Mouse (Mus musculus) thymus, postnatal 36 days (tissue): ENCODE results near the gene Hat1.
A peak's percentile ranks its signal among the peaks of the same experiment; 100 is the strongest.

Experiments
- DNase-seq, 2 experiments: peaks; one replicate each; pipeline ENCODE4 v3.0.0; 2022; ENCODE audit warnings: mixed read lengths in 2 of 2

The Hat1 gene

DNA sequence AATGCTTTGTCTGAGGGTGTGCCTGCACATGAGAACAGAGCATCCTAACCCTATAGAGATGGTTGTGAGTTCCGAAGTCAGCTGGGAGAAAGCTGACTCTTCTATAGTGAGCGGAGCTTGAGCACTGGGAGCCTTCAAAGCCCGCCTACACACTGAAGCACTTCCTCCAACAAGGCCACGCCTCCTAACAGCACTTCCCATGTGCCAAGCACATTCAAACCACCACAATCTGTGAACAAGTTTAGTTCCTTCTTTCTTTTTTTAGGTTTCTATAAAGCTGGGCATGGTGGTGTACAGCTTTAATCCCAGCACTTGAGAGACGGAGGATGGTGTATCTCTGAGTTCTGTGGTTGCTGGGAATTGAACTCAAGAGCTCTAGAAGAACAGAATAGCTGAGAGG lies 11.3 kb upstream of the Hat1 start:
- DNase-seq: peak in 1 of 2 experiments; percentile 29

- DNase-seq: no peak
Observed at GRCm38 (mm10) chr2:71381962-71382361, 6.8 kb upstream of the Hat1 start.

DNA sequence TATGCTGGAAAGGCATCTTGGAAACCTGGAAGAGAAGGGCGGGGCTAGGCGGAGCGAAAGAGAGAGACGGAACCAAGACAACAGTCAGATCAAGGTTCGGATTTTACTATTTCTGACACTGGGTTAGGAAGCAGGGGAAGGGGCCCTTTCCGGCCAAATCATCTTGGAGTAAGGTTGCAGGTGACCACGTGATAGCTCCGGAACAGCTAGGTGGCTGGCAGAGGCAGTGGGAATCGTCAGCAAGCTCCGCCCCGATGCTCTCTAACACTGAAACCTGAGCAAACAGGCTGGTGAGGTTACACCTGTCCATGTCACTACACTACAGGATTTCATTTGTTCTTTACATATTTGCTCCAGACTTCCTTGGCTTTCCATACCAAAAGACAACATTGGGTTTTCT lies 4.9 kb upstream of the Hat1 start:
- DNase-seq: no peak

GRCm38 (mm10) chr2:71387766-71388165 lies 992 bp upstream of the Hat1 start:
- DNase-seq: no peak

GRCm38 (mm10) chr2:71389864-71390263 lies 1.1 kb downstream of the Hat1 start:
- DNase-seq: no peak

DNA sequence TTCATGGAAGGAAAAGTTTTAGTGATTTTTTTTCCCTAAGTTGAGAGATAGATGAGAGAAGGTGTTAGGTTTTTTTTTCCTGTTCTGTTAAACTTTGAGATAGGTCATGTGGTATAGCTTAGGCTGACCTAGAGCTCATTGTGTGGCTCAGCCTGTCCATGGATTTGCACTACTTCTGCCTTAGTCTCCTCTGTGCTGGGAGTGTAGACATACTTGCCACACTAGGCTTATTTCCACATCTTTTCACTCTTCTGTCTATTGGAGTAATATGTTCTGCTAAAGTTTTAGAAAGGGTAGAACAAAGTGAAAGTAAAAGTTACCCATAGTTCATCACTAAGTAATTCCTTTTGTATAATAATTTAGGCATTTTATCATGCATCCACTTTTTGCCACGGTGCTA lies 16.9 kb downstream of the Hat1 start:
- no peak for DNase-seq

GRCm38 (mm10) chr2:71418760-71419280 lies 30.1 kb downstream of the Hat1 start:
- DNase-seq: no peak

- DNase-seq: no peak
Observed at GRCm38 (mm10) chr2:71419408-71419807, 30.6 kb downstream of the Hat1 start.

DNA sequence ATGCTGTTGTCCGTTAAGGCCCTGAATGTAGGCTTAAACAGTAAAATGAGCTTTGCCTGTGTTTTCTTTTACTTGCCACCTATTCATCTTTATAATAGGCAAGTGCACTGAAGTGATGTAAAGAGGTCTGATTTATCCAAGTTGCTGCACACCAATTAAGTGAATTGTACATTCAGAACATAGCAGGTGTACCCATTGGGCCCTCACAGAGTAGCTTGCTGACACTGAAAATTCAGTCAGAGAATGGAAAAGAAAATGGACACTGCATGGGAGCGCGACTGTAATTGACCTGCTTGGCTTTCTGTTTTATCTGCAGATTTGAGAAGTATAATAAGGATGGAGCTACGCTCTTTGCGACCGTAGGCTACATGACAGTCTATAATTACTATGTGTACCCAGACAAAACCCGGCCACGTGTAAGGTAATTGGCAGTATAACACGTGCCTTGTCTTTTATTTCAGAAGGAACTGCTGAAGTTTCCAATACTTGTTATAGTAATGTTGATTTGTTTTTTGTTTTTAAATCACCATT lies 32.2 kb downstream of the Hat1 start:
- DNase-seq: no peak

DNA sequence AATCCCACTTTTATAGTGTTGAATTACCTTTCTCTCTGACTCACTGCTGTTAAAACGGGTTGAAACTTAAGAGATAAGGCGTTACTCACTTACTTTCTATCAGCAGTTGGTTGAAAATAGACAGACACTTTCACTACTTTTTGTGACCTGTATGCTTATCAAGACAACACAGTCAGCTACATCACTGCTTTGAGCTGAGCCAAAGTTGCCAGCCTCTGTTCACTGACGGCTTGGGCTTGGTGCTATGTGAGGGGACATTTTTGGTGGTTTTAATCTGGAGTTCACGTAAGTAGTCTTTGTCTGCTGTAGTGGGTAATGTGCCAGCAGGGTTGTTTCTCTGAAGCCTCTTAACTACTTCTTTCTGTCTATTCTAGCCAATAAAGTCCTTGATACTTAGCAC lies 35.8 kb downstream of the Hat1 start:
- DNase-seq: no peak

GRCm38 (mm10) chr2:71435440-71435839 lies 46.7 kb downstream of the Hat1 start:
- no peak for DNase-seq

- DNase-seq: no peak
Observed at GRCm38 (mm10) chr2:71443376-71443775, 54.6 kb downstream of the Hat1 start.

DNA sequence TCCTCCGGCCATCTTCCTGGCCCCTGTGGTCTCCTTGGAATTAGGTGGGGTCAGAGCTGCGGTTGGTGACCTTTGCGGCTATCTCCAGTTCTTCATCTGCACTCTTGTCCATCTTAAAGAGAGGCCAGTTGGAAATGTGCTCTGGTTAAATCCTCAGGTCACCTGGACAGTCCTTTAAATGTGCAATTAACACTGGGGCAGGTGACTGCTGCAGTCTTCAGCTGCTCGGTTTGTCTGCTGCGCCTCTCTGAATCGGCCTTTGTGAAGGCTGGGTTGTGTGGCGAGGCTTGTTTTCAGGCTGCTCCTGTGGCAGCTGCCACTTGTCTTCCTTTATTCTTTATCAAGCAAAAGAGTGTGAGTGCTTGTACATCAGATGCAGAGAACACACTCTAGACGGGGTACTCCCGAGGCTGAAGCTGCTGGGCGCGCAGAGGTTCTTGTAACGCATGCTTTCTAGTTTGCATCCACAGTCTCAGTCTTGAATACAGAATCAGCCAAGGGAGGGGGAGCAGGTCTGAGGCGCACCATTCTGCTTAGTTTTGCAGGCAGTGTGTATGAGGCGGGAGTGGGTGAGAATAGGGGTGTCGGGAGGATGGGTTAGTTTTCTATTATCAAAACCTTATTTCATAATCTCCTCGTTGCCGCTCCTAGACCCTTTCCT lies 56.9 kb downstream of the Hat1 start:
- no peak for DNase-seq

GRCm38 (mm10) chr2:71449604-71450003 lies 60.8 kb downstream of the Hat1 start:
- peak; percentile 15 to 18 for DNase-seq

DNA sequence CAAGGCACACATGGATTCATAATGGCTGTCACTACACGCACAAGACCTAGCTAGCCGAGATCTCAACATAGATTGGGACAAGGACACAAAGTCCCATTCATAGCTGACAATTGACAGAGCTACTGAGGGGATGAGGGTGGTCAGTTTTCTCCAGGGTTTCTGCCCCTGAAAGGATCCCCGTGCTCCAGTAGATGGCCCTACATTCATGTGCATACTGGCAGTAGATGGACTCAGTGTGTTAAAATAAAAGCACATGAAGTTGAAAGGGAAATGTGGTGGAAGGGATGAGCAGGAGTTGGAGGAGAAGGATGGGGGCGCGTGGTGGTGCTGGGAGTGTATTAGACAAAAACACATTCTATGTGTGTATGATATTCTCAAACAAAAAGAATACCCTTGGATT lies 63.0 kb downstream of the Hat1 start:
- no peak for DNase-seq

GRCm38 (mm10) chr2:71453161-71453916 lies 64.6 kb downstream of the Hat1 start, which contains the start of gene Metap1d:
Gene Metap1d, plus strand, starts transcription at chr2:71453276.
- DNase-seq: peak; percentile 90 to 94

DNA sequence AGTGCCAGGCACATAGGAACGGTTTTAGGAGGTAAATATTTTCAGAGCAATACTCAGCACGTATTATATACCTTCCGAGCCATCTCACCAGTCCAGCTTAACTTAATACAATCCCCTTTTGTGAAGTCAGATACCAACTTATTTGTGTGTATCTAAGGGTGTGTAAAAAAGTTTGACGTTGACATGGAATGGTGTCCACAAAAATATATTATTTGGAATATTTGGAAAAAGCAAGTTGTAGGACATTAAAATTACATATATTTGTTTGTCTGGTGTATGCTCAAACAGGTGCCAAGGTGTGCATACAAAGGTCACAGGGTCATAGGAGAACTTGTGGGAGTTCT lies 65.1 kb downstream of the Hat1 start:
- DNase-seq: no peak

- DNase-seq: no peak
Observed at GRCm38 (mm10) chr2:71458624-71459023, 69.9 kb downstream of the Hat1 start.

GRCm38 (mm10) chr2:71459659-71460058 lies 70.9 kb downstream of the Hat1 start:
- DNase-seq: no peak

GRCm38 (mm10) chr2:71461139-71461538 lies 72.4 kb downstream of the Hat1 start:
- no peak for DNase-seq

- no peak for DNase-seq
Observed at GRCm38 (mm10) chr2:71461589-71461988, 72.8 kb downstream of the Hat1 start.

DNA sequence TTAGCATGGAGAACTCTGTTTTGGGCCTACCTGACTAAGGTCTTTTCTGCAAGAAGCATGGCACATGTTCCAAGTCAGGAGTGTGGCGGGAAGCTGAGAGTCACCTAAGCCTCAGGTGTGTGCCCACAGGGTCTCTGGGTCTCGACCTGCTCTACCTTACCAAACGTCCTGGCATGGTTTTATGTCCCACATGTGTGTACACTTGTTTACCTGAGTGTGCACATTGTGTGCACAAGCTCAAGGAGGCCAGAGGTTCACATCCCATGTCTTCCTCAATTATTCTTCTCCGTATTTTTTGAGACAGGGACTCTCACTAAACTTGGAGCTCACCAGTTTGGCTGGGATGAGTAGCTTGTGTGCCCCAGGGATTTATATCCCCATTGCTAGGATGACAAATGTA lies 73.3 kb downstream of the Hat1 start:
- no peak for DNase-seq

- DNase-seq: no peak
Observed at GRCm38 (mm10) chr2:71462553-71462952, 73.8 kb downstream of the Hat1 start.

GRCm38 (mm10) chr2:71466103-71466502 lies 77.3 kb downstream of the Hat1 start:
- DNase-seq: no peak
